Mouse (Mus musculus): Measurements from ENCODE around the gene Optn. TPM values are rescaled to one million over a fixed set of nuclear protein-coding genes. Genes with fewer than 3 reads are reported as not detected.
"Not testable (repeated sequence)": the region's sequence is repeated elsewhere in the genome, so short reads cannot be mapped to it uniquely, and the experiment has no call there.

Optn gene
- 3.4 and 4.4 TPM in 2 replicates for polyA plus RNA-seq (2016; fragmentation: Nextera tagmentation; extraction: Ambion mirVana)

DNA sequence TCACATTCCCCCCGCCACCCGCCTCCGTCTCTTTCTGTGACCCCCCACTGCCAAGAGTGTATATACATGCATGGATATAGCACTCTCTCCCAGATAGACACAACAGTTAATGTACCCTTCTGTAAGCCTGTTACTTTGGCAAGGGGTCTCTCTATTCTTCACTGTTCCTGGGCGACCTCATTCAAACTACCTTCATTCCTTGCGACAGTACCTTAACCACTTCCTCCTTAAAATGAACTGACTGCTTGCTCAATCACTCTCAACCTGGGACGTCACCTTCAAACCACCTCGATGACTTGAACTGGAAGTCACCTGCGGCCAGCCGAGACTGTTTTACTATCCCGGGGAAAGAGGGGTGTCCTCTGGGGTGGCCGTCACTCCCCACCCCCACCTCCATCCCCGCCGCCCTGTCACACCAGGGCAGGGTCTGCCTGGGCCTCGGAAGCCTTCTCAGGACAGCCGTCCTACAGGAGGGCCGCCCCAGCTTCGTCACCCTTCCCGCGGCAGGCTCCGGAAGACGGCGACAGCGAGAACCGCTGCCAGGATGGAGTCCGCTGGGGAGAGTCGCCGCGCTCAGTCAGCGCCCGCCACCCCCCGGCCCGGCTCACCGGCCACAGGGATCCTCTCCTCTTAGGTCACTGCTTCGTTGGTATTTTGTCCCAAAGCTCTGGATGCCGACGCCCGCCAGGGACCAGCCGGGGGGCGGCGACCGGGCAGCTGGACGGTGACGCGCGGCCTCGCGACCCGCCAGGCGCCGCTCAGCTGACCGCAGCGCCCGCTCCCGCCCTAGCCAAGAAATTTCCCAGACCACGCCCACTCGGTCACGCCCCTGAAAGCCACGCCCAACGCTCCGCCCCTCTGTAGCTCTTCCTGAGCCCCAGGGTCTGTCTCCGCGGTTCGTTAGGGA lies at the start of gene Optn:
Gene Optn (minus strand): TSS at position 753 of the 907 bp plus-strand sequence.
- H3K27ac ChIP-seq (replicated peaks): peak within 1 kb of the TSS; percentile 75
- 1% methylated on average over 62 of the region's 63 CpGs for WGBS

DNA sequence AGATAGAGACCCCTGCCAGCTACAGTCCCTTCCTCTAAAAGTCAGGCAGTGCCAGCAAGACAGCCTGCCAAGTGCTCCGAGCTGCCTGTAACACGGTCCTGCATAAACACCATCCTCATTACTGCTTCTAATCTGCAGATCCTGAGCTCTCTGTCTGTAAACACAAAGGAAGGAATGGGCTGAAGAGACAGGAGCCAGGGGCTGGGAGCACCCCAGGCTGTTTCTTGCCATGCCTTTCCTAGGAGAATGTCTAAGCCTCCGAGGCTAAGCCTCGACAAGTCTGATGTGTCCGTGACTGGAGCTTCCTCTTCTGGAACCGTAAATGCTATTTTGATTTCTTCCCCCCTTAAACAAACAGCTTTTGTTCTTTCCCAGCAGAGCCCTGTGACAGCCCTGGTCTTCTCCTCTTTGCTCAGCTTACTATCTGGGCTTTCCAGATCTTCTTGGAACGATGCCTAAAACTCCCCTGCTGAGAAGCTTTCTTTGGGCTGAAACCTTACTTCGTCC lies 49.0 kb upstream of the Optn start:
- Histone ChIP-seq H3K9me3 (replicated peaks) (no peaks in the 10 kb centered on the region), H3K36me3 (no peaks in the 10 kb centered on the region), H3K27ac (replicated peaks) (peak overlapping the region; percentile 69), H3K4me1 (peaks cover 37% of the 10 kb centered on the region), H3K4me3 (no peak overlapping the region), H3K27me3 (ENCODE audit: low read depth, poor library complexity, severe bottlenecking) (no peaks in the 10 kb centered on the region)
- 30% methylated on average over 8 of the region's 8 CpGs for WGBS
- DNase-seq (ENCODE audit: low spot score): peak; percentile 17

More for the DNA sequence above, at the start of gene Optn:
- peak; percentile 89 for DNase-seq (ENCODE audit: low spot score)
- no peaks in the 10 kb centered on the region for H3K36me3 ChIP-seq
- peaks cover 40% of the 10 kb centered on the region for H3K27me3 ChIP-seq (ENCODE audit: low read depth, poor library complexity, severe bottlenecking)
- H3K9me3 ChIP-seq (replicated peaks): peaks cover under 1% of the 10 kb centered on the region; the same call in 1 of the 2 replicates
- H3K4me1 ChIP-seq: peaks cover 16% of the 10 kb centered on the region
- H3K4me3 ChIP-seq: peak within 1 kb of the TSS; percentile 70

GRCm38 (mm10) chr2:5102891-5103290 lies 39.0 kb upstream of the Optn start:
- Histone ChIP-seq H3K27me3 (ENCODE audit: low read depth, poor library complexity, severe bottlenecking) (no peaks in the 10 kb centered on the region), H3K36me3 (no peaks in the 10 kb centered on the region), H3K27ac (replicated peaks) (no peak overlapping the region), H3K4me3 (no peak overlapping the region), H3K4me1 (peaks cover 9% of the 10 kb centered on the region), H3K9me3 (replicated peaks) (peaks cover 8% of the 10 kb centered on the region; the same call in 1 of the 2 replicates)
- 55% methylated on average over 1 of the region's 1 CpGs for WGBS
- DNase-seq (ENCODE audit: low spot score): no peak

GRCm38 (mm10) chr2:5101743-5102245 lies 37.9 kb upstream of the Optn start:
- DNase-seq (ENCODE audit: low spot score): no peak
- WGBS: 88% methylated on average over 10 of the region's 10 CpGs

DNA sequence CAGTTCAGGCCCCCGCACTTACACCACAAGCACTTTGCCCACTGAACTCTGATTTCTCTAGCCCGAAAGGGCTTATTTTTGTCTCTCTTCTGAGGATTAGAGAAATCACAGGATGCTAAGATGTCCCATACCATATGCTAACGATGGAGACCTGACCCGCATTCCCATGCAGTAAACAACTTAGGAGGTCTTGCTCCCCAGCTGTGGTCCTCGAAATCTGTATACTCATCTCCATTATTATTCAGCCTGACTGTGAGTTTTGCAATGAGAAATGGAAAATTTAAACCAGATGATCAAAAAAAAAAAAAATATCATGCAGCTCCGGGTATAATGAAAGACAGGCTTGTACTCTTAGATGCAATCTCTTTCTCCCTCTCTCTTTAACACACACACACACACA lies 35.3 kb upstream of the Optn start:
- peaks cover 12% of the 10 kb centered on the region for H3K4me1 ChIP-seq
- peaks cover 3% of the 10 kb centered on the region; the same call in 1 of the 2 replicates for H3K27me3 ChIP-seq (ENCODE audit: low read depth, poor library complexity, severe bottlenecking)
- no peak overlapping the region for H3K27ac ChIP-seq (replicated peaks)
- H3K4me3 ChIP-seq: no peak overlapping the region
- no peaks in the 10 kb centered on the region for H3K9me3 ChIP-seq (replicated peaks)
- H3K36me3 ChIP-seq: no peaks in the 10 kb centered on the region
- WGBS: 72% methylated on average over 6 of the region's 6 CpGs
- DNase-seq (ENCODE audit: low spot score): no peak

More at GRCm38 (mm10) chr2:5101743-5102245, 37.9 kb upstream of the Optn start:
- Histone ChIP-seq H3K4me3 (no peak overlapping the region), H3K36me3 (no peaks in the 10 kb centered on the region), H3K4me1 (peaks cover 12% of the 10 kb centered on the region), H3K27me3 (ENCODE audit: low read depth, poor library complexity, severe bottlenecking) (peaks cover 3% of the 10 kb centered on the region; the same call in 1 of the 2 replicates), H3K9me3 (replicated peaks) (peaks cover 5% of the 10 kb centered on the region; the same call in 1 of the 2 replicates), H3K27ac (replicated peaks) (no peak overlapping the region)

- Histone ChIP-seq H3K27me3 (ENCODE audit: low read depth, poor library complexity, severe bottlenecking) (peaks cover 3% of the 10 kb centered on the region; the same call in 1 of the 2 replicates), H3K36me3 (no peaks in the 10 kb centered on the region), H3K9me3 (replicated peaks) (no peaks in the 10 kb centered on the region), H3K4me3 (peak overlapping the region; percentile 33), H3K4me1 (peaks cover 12% of the 10 kb centered on the region), H3K27ac (replicated peaks) (peak overlapping the region; percentile 46)
- WGBS: 33% methylated on average over 20 of the region's 20 CpGs
- peak; percentile 19 for DNase-seq (ENCODE audit: low spot score)
Observed at GRCm38 (mm10) chr2:5097786-5098445, 34.1 kb upstream of the Optn start.

DNA sequence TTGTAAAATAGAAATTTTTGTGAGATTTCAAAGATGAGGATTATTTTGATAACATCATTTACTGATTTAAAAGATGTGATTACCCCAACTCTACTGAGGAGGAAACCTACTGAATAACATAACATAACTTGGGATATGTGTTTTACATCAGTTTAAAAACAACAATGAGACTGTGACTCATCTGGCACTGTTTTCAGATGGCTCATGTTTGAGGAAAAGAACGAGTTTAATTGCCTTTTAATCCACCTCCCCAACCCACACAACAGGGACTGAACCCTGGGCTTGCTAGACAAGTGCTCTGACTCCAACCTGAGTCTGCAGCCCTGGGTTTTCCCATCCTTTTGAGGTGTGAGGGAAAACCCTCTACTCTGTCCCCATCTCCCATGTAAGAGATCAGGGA lies 31.5 kb upstream of the Optn start:
- 56% methylated on average over 1 of the region's 1 CpGs for WGBS
- H3K27me3 ChIP-seq (ENCODE audit: low read depth, poor library complexity, severe bottlenecking): peaks cover 3% of the 10 kb centered on the region; the same call in 1 of the 2 replicates

DNA sequence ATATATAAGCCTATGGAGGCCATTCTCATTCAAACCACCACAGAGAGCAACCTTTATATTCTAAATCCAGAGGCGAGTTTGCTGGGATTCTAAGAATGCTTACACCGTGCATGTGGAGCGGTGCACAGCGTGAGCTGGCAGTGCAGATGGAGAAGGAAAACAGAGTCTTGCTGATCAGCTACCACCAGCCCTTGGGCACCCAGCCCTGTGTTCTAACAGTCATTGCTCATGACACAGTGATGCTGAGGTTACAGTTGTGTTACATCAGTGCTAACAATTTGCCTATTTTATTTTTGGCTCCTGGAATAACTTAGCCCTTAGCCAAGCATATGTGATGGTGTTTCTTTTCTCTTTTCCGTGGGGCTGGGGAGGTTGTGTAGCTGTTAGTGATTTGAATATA lies 31.0 kb upstream of the Optn start:
- H3K9me3 ChIP-seq (replicated peaks): no peaks in the 10 kb centered on the region
- H3K27me3 ChIP-seq (ENCODE audit: low read depth, poor library complexity, severe bottlenecking): peaks cover 3% of the 10 kb centered on the region; the same call in 1 of the 2 replicates
- H3K4me3 ChIP-seq: no peak overlapping the region
- no peak overlapping the region for H3K27ac ChIP-seq (replicated peaks)
- H3K36me3 ChIP-seq: no peaks in the 10 kb centered on the region
- no peak for DNase-seq (ENCODE audit: low spot score)
- WGBS: 89% methylated on average over 5 of the region's 5 CpGs
- H3K4me1 ChIP-seq: peaks cover 12% of the 10 kb centered on the region

More for the DNA sequence above, 31.5 kb upstream of the Optn start:
- no peaks in the 10 kb centered on the region for H3K36me3 ChIP-seq
- H3K4me3 ChIP-seq: no peak overlapping the region
- H3K4me1 ChIP-seq: peaks cover 12% of the 10 kb centered on the region
- no peaks in the 10 kb centered on the region for H3K9me3 ChIP-seq (replicated peaks)
- no peak overlapping the region for H3K27ac ChIP-seq (replicated peaks)
- no peak for DNase-seq (ENCODE audit: low spot score)

GRCm38 (mm10) chr2:5090385-5090784 lies 26.5 kb upstream of the Optn start:
- H3K4me3 ChIP-seq; H3K9me3 ChIP-seq (replicated peaks); H3K27ac ChIP-seq (replicated peaks); H3K36me3 ChIP-seq; H3K4me1 ChIP-seq; DNase-seq (ENCODE audit: low spot score); H3K27me3 ChIP-seq (ENCODE audit: low read depth, poor library complexity, severe bottlenecking): not testable (repeated sequence)
- 70% methylated on average over 4 of the region's 4 CpGs for WGBS

DNA sequence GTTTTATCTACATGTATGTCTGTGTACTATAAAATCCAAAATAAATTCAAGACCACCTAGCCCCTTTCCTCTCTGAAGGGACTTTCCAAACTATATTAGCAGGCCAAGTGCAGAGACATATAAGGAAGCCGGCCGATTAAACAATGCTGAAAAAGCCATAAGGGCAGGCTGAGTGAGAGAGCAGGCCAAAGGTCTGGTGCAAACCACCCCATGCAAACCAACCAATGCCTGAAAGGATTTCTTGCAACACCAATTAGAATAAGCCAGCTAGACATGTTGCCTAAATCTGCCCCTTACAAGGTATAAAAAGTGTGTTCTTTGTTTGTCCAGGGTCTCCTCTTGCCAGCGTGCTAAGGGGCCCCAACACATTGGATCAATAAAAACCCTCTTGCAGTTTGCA lies 23.8 kb upstream of the Optn start:
- Histone ChIP-seq H3K9me3 (replicated peaks) (no peaks in the 10 kb centered on the region), H3K27ac (replicated peaks) (no peak overlapping the region), H3K4me1 (no peaks in the 10 kb centered on the region), H3K4me3 (no peak overlapping the region), H3K36me3 (no peaks in the 10 kb centered on the region), H3K27me3 (ENCODE audit: low read depth, poor library complexity, severe bottlenecking) (no peaks in the 10 kb centered on the region)
- DNase-seq (ENCODE audit: low spot score): no peak
- WGBS: 95% methylated on average over 3 of the region's 3 CpGs

DNA sequence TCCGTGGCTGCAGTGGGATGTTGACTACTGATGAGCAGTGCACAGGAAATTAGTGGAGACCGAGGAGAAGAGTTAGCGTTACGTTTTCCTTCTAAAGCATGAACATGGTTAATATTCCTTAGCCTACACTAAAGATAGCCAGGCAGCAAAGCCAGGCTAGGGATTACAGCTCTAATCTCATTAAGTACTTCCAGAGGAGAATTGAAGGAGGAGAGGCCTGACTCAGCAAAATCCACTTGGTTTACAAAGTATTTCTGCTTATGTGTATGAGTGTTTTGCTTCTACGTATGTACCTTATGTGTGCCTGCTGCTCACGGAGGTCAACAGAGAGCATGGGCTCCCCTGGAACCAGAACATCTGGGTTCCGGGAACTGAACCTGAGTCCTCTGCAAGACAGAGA lies 19.9 kb upstream of the Optn start:
- 93% methylated on average over 7 of the region's 7 CpGs for WGBS
- no peak overlapping the region for H3K27ac ChIP-seq (replicated peaks)

DNA sequence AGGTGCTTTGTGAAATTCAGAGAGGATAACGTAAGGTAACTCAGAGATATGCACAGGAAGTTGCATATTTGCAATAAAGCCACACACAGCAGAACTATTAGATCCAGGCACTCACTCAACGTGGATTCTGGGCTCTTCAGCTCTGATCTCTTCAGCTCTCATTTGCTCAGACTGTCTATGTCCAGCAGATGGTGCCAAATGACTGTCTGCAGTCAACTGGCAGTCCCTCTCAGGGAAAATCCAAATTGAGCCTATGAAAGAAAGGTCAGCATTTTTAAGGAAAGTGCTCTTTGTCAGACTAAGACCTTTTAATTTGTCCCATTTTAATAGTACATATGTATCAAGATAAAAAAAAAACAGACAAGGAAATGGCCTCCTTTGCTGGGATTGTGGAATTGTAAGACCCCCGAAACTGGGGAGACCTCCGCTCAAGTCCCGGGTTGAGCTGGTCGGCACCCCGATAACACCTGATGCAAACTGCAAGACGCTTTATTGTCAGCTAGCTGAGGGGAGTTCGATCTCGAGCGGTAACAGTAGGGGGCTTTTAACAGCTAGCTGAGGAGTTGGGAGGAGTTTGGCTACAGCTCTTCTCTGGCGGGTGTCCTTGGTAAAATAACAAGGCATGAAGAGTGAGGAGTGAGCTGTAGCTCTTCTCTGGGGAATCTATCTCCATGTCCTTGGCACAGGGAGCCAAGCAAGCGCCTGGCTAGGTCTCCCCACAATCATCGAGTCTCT lies 16.4 kb upstream of the Optn start:
- peak overlapping the region; percentile 48 for H3K4me3 ChIP-seq
- DNase-seq (ENCODE audit: low spot score): peak; percentile 47
- peaks cover 6% of the 10 kb centered on the region for H3K4me1 ChIP-seq
- no peaks in the 10 kb centered on the region for H3K36me3 ChIP-seq
- H3K9me3 ChIP-seq (replicated peaks): no peaks in the 10 kb centered on the region
- no peaks in the 10 kb centered on the region for H3K27me3 ChIP-seq (ENCODE audit: low read depth, poor library complexity, severe bottlenecking)
- peak overlapping the region; percentile 67; the same call in 1 of the 2 replicates for H3K27ac ChIP-seq (replicated peaks)
- WGBS: 6% methylated on average over 14 of the region's 14 CpGs

More for the DNA sequence above, 19.9 kb upstream of the Optn start:
- no peak for DNase-seq (ENCODE audit: low spot score)
- no peaks in the 10 kb centered on the region for H3K36me3 ChIP-seq
- no peak overlapping the region for H3K4me3 ChIP-seq
- H3K4me1 ChIP-seq: peaks cover 6% of the 10 kb centered on the region
- H3K27me3 ChIP-seq (ENCODE audit: low read depth, poor library complexity, severe bottlenecking): no peaks in the 10 kb centered on the region
- H3K9me3 ChIP-seq (replicated peaks): no peaks in the 10 kb centered on the region
